Mouse (Mus musculus) cerebellum, adult 11 months (tissue): ENCODE measurements around the gene C130050O18Rik.
A peak's percentile ranks its signal among the peaks of the same experiment; 100 is the strongest.

Source experiments
- DNase-seq: peaks from one replicate; pipeline ENCODE4 v3.0.0; 2022

The C130050O18Rik gene

GRCm38 (mm10) chr5:139398786-139399185 is 6.3 kb upstream of the C130050O18Rik start:
- DNase-seq: no peak

- no peak for DNase-seq
Measured at GRCm38 (mm10) chr5:139399991-139400390, 5.1 kb upstream of the C130050O18Rik start.

- no peak for DNase-seq
Measured at GRCm38 (mm10) chr5:139402106-139402505, 3.0 kb upstream of the C130050O18Rik start.

GRCm38 (mm10) chr5:139403692-139404260 is 1.3 kb upstream of the C130050O18Rik start:
- DNase-seq: no peak

GRCm38 (mm10) chr5:139405478-139405877 is 398 bp downstream of the C130050O18Rik start:
- no peak for DNase-seq

GRCm38 (mm10) chr5:139405953-139406352 is 873 bp downstream of the C130050O18Rik start:
- DNase-seq: no peak

- DNase-seq: no peak
Measured at GRCm38 (mm10) chr5:139407121-139407885, 2.2 kb downstream of the C130050O18Rik start.

- no peak for DNase-seq
Measured at GRCm38 (mm10) chr5:139408511-139408910, 3.4 kb downstream of the C130050O18Rik start.

GRCm38 (mm10) chr5:139409412-139409811 is 4.3 kb downstream of the C130050O18Rik start:
- DNase-seq: no peak

- no peak for DNase-seq
Measured at GRCm38 (mm10) chr5:139410056-139410455, 5.0 kb downstream of the C130050O18Rik start.

- DNase-seq: no peak
Measured at GRCm38 (mm10) chr5:139411117-139411516, 6.0 kb downstream of the C130050O18Rik start.

GRCm38 (mm10) chr5:139411665-139412314 is 6.7 kb downstream of the C130050O18Rik start:
- DNase-seq: no peak

GRCm38 (mm10) chr5:139413545-139413944 is 8.5 kb downstream of the C130050O18Rik start:
- no peak for DNase-seq

- DNase-seq: no peak
Measured at GRCm38 (mm10) chr5:139415001-139415400, 9.9 kb downstream of the C130050O18Rik start.

GRCm38 (mm10) chr5:139416942-139417341 is 11.9 kb downstream of the C130050O18Rik start:
- no peak for DNase-seq

- no peak for DNase-seq
Measured at GRCm38 (mm10) chr5:139417480-139417879, 12.4 kb downstream of the C130050O18Rik start.

- no peak for DNase-seq
Measured at GRCm38 (mm10) chr5:139418110-139418509, 13.0 kb downstream of the C130050O18Rik start.

- DNase-seq: no peak
Measured at GRCm38 (mm10) chr5:139418633-139419032, 13.6 kb downstream of the C130050O18Rik start.

GRCm38 (mm10) chr5:139423026-139423865 is 18.2 kb downstream of the C130050O18Rik start, which contains the start of gene Gper1:
TSS of gene Gper1 (plus strand) at chr5:139423151.
- peak; percentile 59 for DNase-seq

GRCm38 (mm10) chr5:139425198-139425597 is 20.1 kb downstream of the C130050O18Rik start:
- DNase-seq: no peak

GRCm38 (mm10) chr5:139427001-139427400 is 21.9 kb downstream of the C130050O18Rik start:
- DNase-seq: no peak

GRCm38 (mm10) chr5:139427989-139428388 is 22.9 kb downstream of the C130050O18Rik start:
- DNase-seq: no peak

GRCm38 (mm10) chr5:139429818-139430341 is 24.8 kb downstream of the C130050O18Rik start:
- no peak for DNase-seq
